Mouse (Mus musculus): ENCODE results near the gene Cers4.

- TF ChIP-seq POLR2A (IDR thresholded peaks at IDR 0.05; ENCODE audit: low read depth, low read length) (no peak), CTCF (IDR thresholded peaks at IDR 0.05; ENCODE audit: extremely low read depth, insufficient read depth, insufficient read length, insufficient replicate concordance) (no peak)
Observed at GRCm38 (mm10) chr8:4507527-4507926, 14.7 kb downstream of the Cers4 start.
